Mouse (Mus musculus) left cerebral cortex, adult 9 months (tissue): Measurements from ENCODE around the gene Actbl2.

ENCODE experiments used
- DNase-seq, 2 experiments: peaks; one replicate each; pipeline ENCODE4 v3.0.0; 2022; ENCODE audit warnings: low spot score in 2 of 2

The Actbl2 gene

GRCm38 (mm10) chr13:111269789-111270335 is 15.0 kb downstream of the Actbl2 start:
- DNase-seq: no peak

- no peak for DNase-seq
These were observed 17.1 kb downstream of the Actbl2 start for GRCm38 (mm10) chr13:111271868-111272267.

DNA sequence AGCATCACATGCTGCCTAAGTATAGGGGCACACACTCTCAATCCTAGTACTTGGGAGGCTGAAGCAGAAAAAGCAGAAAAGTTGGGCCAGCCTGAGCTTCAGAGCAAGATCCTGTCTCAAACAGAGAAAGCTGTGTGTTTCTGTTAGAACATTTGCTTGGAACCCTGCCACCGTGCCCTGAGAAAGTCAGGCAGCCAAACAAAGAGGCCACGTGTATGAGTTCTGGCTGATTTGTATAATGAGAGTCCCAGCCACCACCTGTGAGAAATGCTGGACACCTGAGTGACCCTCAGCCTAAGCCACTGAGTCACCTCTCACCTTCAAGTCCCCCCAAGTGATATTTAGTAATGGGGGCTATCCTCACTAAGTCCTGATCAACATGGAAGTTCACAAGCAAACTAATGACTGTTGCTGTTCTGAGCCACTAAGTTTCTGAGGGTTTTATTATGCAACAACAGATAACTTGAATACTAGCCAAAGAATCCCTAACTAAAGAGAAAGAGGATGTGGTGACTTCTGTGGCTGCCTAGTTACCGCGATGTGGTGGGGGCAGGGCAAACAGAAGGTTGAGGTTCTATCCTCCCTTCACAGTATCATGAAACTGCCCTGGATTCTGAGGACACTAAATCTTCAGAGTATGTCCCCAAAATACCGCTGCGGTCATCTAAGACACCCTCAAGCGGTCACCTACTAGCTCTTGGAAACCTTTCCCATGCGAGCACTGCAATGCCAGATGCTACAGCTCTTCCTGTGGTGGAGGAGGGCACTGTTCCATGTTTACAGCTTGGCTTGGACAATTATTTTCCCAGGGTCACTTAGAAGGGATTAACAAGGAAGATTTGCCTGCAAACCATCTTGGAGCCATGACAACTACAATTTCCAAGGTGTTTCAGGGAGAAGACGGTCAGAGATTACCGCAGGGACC is 31.9 kb downstream of the Actbl2 start:
- DNase-seq: no peak

DNA sequence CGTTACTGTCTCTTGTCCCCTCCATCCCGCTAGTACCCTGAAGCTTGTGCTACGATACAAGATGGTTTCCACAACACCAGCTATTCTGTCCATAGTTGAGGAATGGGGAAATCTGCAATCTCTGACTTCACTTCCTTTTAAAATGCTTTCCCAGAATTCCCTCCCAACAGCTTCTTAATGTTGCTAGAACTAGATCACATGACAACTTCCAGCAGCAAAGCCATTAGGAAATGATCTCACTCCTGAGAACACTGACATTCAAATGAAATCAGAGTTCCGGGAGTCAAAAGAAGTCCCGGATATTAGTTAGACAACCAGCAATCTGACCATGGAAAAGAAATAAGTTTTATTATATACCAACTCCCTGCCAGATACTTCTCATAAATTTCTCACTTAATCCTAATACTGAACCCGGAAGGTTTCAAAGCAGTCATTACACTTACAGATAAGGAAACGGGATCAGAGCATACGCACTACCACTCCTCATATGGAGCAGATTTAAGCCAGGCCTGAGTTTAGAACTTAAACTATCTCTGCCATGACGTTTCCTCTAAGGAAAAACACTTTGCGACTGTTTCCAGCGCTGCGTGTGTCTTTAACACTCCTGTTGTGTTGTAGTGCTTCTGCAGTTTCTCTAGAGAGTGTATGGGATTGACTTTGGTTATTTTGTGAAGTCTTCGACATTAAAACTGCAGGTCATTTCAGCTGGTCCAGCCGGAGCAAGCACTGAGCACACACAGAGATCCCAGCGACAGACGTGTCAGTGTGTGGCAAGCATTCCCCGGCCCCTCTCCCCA is 36.5 kb downstream of the Actbl2 start:
- DNase-seq: no peak

GRCm38 (mm10) chr13:111291958-111292493 is 37.2 kb downstream of the Actbl2 start:
- peak in 1 of 2 experiments; percentile 66 for DNase-seq

GRCm38 (mm10) chr13:111293478-111293877 is 38.7 kb downstream of the Actbl2 start:
- DNase-seq: no peak

- no peak for DNase-seq
These were observed 40.2 kb downstream of the Actbl2 start for GRCm38 (mm10) chr13:111294965-111295494.

GRCm38 (mm10) chr13:111296029-111296428 is 41.2 kb downstream of the Actbl2 start:
- DNase-seq: no peak

GRCm38 (mm10) chr13:111297614-111298013 is 42.8 kb downstream of the Actbl2 start:
- DNase-seq: no peak

DNA sequence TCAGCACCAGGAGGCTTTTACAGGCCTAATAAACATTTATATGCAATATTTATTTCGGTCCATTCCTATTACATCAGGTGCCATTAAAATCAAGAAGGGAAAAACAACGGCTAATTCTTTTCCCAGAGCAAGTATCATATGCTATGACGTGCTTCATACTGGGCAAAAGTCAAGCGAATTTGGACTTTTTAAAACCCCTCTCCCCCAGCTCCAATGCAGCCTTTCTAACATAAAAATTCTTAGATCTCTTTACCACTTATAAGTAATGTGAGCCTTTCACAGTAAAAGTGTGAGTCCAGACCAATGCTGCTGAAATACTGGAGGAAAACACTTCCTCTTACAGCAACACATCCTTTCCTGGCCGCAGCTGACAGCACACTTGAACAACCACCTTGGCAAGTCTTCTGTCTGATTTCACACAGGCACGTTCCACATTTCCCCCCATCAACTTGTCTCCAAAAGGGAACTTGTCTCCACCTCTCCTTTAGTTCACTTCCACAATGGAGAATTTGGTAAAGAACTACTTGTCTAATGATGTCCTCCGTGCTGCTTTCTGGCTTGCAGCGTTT is 44.4 kb downstream of the Actbl2 start:
- no peak for DNase-seq

DNA sequence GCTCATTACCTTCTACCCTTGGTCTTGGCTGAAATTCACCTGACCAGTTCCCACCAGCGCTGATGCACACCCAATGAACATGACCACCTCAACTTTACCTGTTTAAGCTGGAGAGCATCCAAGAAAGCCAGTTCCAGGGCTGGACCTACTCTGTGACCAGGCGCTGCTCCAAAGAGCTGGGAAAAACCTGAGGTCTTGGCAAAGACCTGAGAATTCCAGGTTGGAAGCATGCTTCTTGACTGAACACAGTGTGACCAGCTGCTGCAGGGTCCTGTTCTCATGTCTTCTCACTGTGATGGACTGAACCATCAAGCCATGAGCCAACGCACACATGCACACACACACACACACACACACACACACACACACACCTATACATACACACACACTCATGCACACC is 46.0 kb downstream of the Actbl2 start:
- no peak for DNase-seq

DNA sequence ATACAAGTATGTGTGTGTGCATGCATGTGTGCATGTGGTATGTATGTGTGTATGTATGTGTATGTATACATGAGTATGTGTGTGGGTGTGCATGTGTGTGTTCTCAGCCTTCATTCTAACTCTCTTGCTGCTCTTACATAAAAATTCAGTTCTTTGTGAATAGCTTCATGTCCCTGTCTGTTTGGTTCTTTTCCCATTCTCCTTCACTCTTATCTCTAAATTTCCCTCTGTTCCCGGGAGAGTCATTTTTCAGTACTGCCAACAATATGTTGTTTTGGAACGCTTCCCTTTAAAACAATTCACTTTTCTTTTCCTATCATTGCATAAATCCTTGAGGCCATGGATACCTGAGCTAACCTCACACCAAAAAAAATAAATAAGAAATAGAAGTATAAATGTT is 46.6 kb downstream of the Actbl2 start:
- DNase-seq: no peak

DNA sequence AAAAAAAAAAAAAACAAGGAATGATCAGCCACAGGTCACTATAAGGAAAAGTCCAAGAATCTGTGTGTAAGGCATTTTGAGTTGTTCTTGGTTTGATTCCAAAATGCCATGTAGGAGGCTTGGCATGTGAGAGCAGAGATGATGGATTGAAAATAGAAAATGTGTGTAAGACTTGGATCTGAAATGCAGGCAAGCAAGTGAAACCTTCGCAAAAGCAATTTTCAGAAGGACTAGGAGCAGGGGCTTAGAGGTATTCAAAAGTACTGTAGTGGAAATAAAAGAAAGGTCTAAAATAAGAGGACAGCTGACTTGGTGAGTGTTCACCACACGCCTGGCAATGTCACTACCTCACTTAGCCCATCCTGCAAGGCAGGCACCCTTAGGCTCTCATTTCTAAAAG is 49.4 kb downstream of the Actbl2 start:
- no peak for DNase-seq

DNA sequence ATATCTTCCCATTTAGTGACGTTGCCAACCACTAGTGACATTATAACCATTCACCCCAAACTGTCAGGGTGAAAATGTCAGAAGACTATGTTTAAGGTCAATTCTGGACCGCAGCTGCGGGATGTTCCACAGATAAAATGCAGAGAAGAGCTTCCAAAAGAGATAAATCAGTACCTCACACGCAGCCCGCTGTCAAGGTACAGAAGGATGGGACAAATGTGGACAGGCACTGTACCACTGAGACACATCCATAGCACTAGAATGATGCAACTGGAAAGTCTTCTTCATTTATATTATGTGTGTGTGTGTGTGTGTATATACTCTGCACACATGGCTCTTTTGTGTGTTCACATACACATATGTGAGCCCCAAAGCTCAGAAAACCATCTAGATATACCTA is 49.9 kb downstream of the Actbl2 start:
- DNase-seq: no peak
